Mouse (Mus musculus) hindbrain, embryonic 15.5 days (tissue): ENCODE data around the gene Taf3. TPM values are rescaled to one million over a fixed set of nuclear protein-coding genes. Genes with fewer than 3 reads are reported as not detected.
A peak's percentile ranks its signal among the peaks of the same experiment; 100 is the strongest.

ENCODE experiments used
- ATAC-seq: fragments of 200-750 bp; cut with Nextera tagmentation; 2 replicates; pipeline ENCODE4 v1.8.0; 2017; ENCODE audit warnings: low read depth, moderate number of reproducible peaks, moderate TSS enrichment; ENCODE audit not compliant: low FRiP score
- H3K27ac ChIP-seq: fragments of 300-500 bp; sonication (generic); replicated peaks from 2 replicates; pipeline ENCODE4 v1.5.1; 2015; ENCODE audit warnings: mild to moderate bottlenecking, inconsistent platforms
- H3K27me3 ChIP-seq: fragments of 300-500 bp; sonication (generic); 2 replicates; pipeline ENCODE4 v1.6.1; 2015; ENCODE audit warnings: control low read depth, inconsistent platforms
- H3K36me3 ChIP-seq: fragments of 300-500 bp; sonication (generic); 2 replicates; pipeline ENCODE4 v1.6.1; 2015; ENCODE audit warnings: control low read depth, inconsistent platforms
- H3K4me1 ChIP-seq: fragments of 300-500 bp; sonication (generic); replicated peaks from 2 replicates; pipeline ENCODE4 v1.6.1; 2015; ENCODE audit warnings: control low read depth, inconsistent platforms
- H3K4me2 ChIP-seq: fragments of 300-500 bp; sonication (generic); 2 replicates; pipeline ENCODE4 v1.6.1; 2015; ENCODE audit warnings: moderate library complexity, mild to moderate bottlenecking, inconsistent platforms
- H3K4me3 ChIP-seq: fragments of 300-500 bp; sonication (generic); 2 replicates; pipeline ENCODE4 v1.5.1; 2015; ENCODE audit warnings: mild to moderate bottlenecking, inconsistent platforms
- H3K9ac ChIP-seq: fragments of 300-500 bp; sonication (generic); 2 replicates; pipeline ENCODE4 v1.6.1; 2015; ENCODE audit warnings: inconsistent platforms
- H3K9me3 ChIP-seq: fragments of 300-500 bp; sonication (generic); 2 replicates; pipeline ENCODE4 v1.6.1; 2016; ENCODE audit warnings: control low read depth, inconsistent platforms
- WGBS: fragments of 180-500 bp; shearing (Covaris S2); methylation state at CpG from one replicate; pipeline ENCODE4 v1.1.7; 2015; 5-methylcytosine and 5-hydroxymethylcytosine counted together
- polyA plus RNA-seq: library from polyadenylated mRNA; unstranded; fragments of >200 nt; fragmentation: Nextera tagmentation; extraction: Ambion mirVana; gene quantifications from 2 replicates; pipeline ENCODE4 v1.2.1, GENCODE M21; 2015

The Taf3 gene
- 12.4 and 13.3 TPM in 2 replicates for polyA plus RNA-seq

DNA sequence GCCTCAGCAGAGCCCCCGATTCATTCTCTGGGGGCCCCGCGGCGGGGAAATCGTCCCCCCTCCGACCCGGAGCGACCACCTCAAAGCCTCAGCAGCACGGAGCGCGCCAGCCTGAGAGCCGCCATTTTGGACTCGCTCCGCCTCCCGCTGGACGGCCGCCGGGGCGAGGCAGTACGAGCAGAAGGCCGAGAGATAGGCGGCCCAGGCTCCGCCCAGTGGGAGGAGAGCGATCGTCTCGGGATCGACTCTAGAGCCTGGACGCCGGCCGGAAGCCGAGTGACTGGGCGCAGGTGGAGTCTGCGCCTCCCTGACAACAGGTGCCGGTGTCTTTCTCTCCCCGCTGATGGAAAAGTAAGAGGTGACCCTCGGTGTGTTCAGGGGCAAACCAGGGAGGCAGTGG lies at the start of gene Taf3:
Taf3 (minus strand) TSS at position 136 of the 400 bp plus-strand sequence.
- no peaks in the 10 kb centered on the region for H3K36me3 ChIP-seq

DNA sequence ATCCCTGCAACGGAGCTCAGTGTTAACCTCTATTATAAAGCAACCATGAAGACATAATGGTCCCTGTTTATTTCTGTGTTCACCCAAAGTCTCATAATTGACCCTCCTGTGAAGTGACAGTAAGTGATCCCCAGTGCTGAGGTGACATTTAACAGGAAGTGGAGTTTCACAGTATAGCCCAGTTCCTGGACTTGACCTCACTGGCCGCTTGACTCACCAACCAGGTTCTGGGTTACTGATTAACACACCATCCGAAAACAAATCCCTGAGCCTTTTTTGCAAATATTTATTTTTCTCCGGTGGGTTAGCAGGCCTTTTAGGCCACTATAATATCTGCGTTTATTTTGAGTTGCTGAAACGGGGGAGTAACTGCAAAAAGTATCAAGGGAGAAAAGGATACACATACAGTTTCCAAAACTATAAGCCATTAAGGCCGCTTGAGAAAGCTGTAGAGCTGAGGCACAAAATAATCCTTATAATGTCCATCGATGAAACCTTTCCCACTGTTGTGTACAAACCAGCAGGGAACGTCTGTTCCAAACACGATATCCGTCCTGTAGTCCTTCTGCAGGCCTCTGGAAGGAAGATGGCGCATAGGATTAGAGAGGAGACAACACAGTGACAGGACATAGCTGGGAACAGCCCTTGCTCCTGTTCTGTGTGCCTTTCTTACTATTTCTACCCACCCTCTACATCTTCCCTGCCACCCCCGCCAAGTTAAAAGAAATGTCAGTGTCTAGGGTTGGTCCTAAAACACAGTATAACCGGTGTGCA lies 46.1 kb upstream of the Taf3 start:
- Histone ChIP-seq H3K9ac (no peak overlapping the region), H3K27ac (no peak overlapping the region), H3K9me3 (no peaks in the 10 kb centered on the region), H3K27me3 (no peaks in the 10 kb centered on the region), H3K4me2 (no peak overlapping the region), H3K4me1 (no peaks in the 10 kb centered on the region), H3K4me3 (no peak overlapping the region), H3K36me3 (peaks cover 32% of the 10 kb centered on the region)
- WGBS = 89% methylated on average over 14 of the region's 14 CpGs
- 0 out of 2 replicates have a peak, but pooled peaks have one; percentile 24 for ATAC-seq

More for the DNA sequence above, at the start of gene Taf3:
- H3K27ac ChIP-seq = peak within 1 kb of the TSS; percentile 81
- peak within 1 kb of the TSS; percentile 75 for H3K9ac ChIP-seq
- ATAC-seq = peak; percentile 96
- H3K4me3 ChIP-seq = peak within 1 kb of the TSS; percentile 99
- H3K27me3 ChIP-seq = no peaks in the 10 kb centered on the region
- no peaks in the 10 kb centered on the region for H3K9me3 ChIP-seq
- WGBS = under 1% methylated on average over 33 of the region's 36 CpGs
- peak within 1 kb of the TSS; percentile 91 for H3K4me2 ChIP-seq
- H3K4me1 ChIP-seq = peaks cover 23% of the 10 kb centered on the region

DNA sequence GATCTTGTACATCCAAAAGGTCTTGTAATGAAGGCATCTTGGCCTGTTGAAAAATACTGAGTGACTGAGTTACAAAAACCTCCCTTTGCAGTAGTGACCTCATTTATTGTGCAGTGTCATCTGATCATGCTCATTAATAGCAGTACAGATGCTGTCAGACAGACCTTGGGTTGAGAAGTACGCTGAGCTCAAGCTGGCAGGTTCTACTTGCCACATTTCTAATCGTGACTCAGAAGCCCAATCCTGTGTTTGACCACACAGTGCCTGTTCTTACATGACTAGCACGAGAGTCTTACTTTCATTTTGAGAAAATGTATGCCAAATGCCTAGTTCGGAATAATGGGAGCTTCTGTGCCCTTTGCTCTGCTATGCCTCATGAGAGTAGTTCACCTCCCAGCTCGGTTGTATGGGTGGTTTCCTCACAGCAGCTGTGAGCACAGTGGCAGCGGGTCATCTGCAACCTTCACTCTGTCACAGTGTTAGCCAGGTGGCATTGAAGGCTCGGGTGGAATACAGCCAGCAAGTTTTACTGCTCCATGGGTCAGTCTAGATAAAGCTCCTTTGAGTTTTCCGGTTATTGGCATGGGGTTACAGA lies 39.0 kb upstream of the Taf3 start:
- no peak overlapping the region for H3K4me2 ChIP-seq
- no peak for ATAC-seq
- no peaks in the 10 kb centered on the region for H3K4me1 ChIP-seq
- H3K4me3 ChIP-seq = no peak overlapping the region
- no peaks in the 10 kb centered on the region for H3K27me3 ChIP-seq
- 79% methylated on average over 8 of the region's 8 CpGs for WGBS
- H3K9me3 ChIP-seq = no peaks in the 10 kb centered on the region
- no peak overlapping the region for H3K27ac ChIP-seq
- H3K9ac ChIP-seq = no peak overlapping the region
- peaks cover 34% of the 10 kb centered on the region for H3K36me3 ChIP-seq

DNA sequence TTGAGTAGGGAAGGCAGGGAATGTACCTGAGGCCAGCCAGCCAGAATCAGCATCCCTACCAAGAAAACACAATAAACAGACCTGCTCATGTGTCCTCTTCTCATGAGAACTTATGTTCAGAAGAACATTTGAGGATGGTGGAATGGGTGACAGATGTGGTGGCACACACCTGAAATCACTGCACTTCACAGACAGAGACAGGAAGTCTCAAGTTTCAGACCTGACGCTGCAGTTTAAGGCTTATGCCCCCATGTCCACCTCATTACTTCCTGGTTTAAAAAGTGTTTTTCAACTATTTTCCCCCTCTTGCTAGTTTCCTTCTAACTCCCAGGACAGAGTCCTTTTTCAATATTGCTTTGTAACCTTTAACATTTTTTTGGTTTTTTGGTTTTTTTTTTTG lies 34.3 kb upstream of the Taf3 start:
- H3K4me2 ChIP-seq = no peak overlapping the region
- no peak overlapping the region for H3K27ac ChIP-seq
- WGBS = 82% methylated on average over 1 of the region's 1 CpGs
- H3K4me1 ChIP-seq = peaks cover 27% of the 10 kb centered on the region
- H3K27me3 ChIP-seq = no peaks in the 10 kb centered on the region
- no peaks in the 10 kb centered on the region for H3K9me3 ChIP-seq
- no peak for ATAC-seq
- 0 out of 2 replicates have a peak, but pooled peaks cover 6% of the 10 kb centered on the region for H3K36me3 ChIP-seq
- no peak overlapping the region for H3K9ac ChIP-seq
- no peak overlapping the region for H3K4me3 ChIP-seq

DNA sequence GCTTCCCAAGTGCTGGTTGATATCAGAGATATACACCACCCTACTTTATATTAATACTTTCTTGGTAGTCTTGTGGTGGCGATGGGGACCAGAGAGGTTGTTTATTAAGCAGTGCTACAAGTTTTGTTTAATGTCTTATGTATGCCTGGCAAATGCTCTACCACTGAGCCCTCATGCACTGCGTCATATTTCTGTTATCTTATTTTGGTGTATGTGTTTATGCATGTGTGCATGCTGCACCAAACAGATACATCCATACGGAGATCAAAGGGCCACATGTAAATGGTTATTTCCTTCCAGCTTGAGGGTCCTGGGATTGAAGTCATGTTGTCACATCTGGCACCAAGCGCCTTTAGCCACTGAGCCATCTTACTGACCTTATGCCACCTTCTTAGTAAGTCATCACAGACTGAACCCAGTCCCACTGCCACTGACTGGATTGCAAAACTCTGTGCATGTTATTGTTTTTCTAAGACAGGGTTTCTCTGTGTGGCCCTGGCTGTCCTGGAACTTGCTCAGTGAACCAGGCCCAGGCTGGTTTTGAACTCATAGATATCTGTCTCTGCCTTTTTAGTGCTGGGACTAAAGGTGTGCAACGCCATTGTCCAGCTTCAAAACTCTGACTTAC lies 33.2 kb upstream of the Taf3 start:
- peak overlapping the region; percentile 98 for H3K9ac ChIP-seq
- WGBS = 89% methylated on average over 5 of the region's 5 CpGs
- H3K27me3 ChIP-seq = no peaks in the 10 kb centered on the region
- peaks cover 37% of the 10 kb centered on the region for H3K4me1 ChIP-seq
- H3K9me3 ChIP-seq = no peaks in the 10 kb centered on the region
- H3K27ac ChIP-seq = no peak overlapping the region
- H3K4me3 ChIP-seq = peak overlapping the region; percentile 95
- peak overlapping the region; percentile 76 for H3K4me2 ChIP-seq
- H3K36me3 ChIP-seq = no peaks in the 10 kb centered on the region
- no peak for ATAC-seq

GRCm38 (mm10) chr2:10080310-10081010 lies 32.1 kb upstream of the Taf3 start, which contains the start of the genes Atp5c1 and Kin:
Gene Atp5c1, minus strand, starts transcription at chr2:10080510.
Gene Kin, plus strand, starts transcription at chr2:10080593.
- Histone ChIP-seq H3K9me3 (no peaks in the 10 kb centered on the region), H3K27me3 (no peaks in the 10 kb centered on the region), H3K4me1 (peaks cover 39% of the 10 kb centered on the region), H3K9ac (peak within 1 kb of the TSS; percentile 98), H3K27ac (peak within 1 kb of the TSS; percentile 96), H3K36me3 (no peaks in the 10 kb centered on the region), H3K4me2 (peak within 1 kb of the TSS; percentile 76), H3K4me3 (peak within 1 kb of the TSS; percentile 95)
- WGBS = under 1% methylated on average over 61 of the region's 61 CpGs
- ATAC-seq = peak; percentile 98

- no peaks in the 10 kb centered on the region for H3K36me3 ChIP-seq
- no peaks in the 10 kb centered on the region for H3K27me3 ChIP-seq
- WGBS = under 1% methylated on average over 28 of the region's 28 CpGs
- H3K9ac ChIP-seq = peak overlapping the region; percentile 95
- H3K27ac ChIP-seq = peak overlapping the region; percentile 96
- ATAC-seq = peak; percentile 71
- H3K4me1 ChIP-seq = peaks cover 39% of the 10 kb centered on the region
- peak overlapping the region; percentile 61 for H3K4me2 ChIP-seq
- H3K4me3 ChIP-seq = peak overlapping the region; percentile 95
- H3K9me3 ChIP-seq = no peaks in the 10 kb centered on the region
Observed at GRCm38 (mm10) chr2:10079745-10080309, 31.4 kb upstream of the Taf3 start.

- no peak overlapping the region for H3K4me3 ChIP-seq
- 92% methylated on average over 8 of the region's 8 CpGs for WGBS
- no peak overlapping the region for H3K4me2 ChIP-seq
- H3K4me1 ChIP-seq = peaks cover 34% of the 10 kb centered on the region
- ATAC-seq = no peak
- H3K27me3 ChIP-seq = no peaks in the 10 kb centered on the region
- H3K36me3 ChIP-seq = no peaks in the 10 kb centered on the region
- no peak overlapping the region for H3K9ac ChIP-seq
- H3K9me3 ChIP-seq = no peaks in the 10 kb centered on the region
- no peak overlapping the region for H3K27ac ChIP-seq
Observed at GRCm38 (mm10) chr2:10076675-10077074, 28.3 kb upstream of the Taf3 start.

- Histone ChIP-seq H3K4me3 (no peak overlapping the region), H3K27ac (no peak overlapping the region), H3K4me2 (no peak overlapping the region), H3K9me3 (no peaks in the 10 kb centered on the region), H3K9ac (no peak overlapping the region), H3K36me3 (no peaks in the 10 kb centered on the region), H3K27me3 (no peaks in the 10 kb centered on the region), H3K4me1 (peaks cover 28% of the 10 kb centered on the region)
- ATAC-seq = 0 out of 2 replicates have a peak, but pooled peaks have one; percentile 36
- WGBS = 84% methylated on average over 7 of the region's 7 CpGs
Observed at GRCm38 (mm10) chr2:10074470-10074869, 26.1 kb upstream of the Taf3 start.

GRCm38 (mm10) chr2:10071751-10072150 lies 23.4 kb upstream of the Taf3 start:
- no peaks in the 10 kb centered on the region for H3K9me3 ChIP-seq
- 96% methylated on average over 7 of the region's 7 CpGs for WGBS

DNA sequence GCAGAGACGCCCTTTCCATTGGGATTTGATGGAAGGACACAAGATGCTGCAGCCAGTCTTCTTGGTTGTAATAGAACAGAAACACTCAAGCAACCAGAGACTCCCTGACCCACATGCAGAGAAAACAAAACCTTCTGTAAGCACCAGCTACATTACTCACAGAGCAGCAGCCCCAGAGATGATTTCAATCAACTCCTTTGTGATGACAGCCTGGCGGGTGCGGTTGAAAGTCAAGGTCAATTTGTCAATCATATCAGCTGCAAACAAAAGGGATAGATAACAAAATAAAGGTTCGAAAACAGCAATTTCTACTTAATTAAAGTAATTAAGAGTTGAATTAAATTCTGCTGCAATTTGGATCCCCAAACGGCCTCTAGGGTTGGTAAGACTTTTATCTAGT lies 10.4 kb upstream of the Taf3 start:
- H3K9me3 ChIP-seq = no peaks in the 10 kb centered on the region
- no peaks in the 10 kb centered on the region for H3K4me1 ChIP-seq
- 91% methylated on average over 5 of the region's 5 CpGs for WGBS
- H3K27ac ChIP-seq = no peak overlapping the region
- no peak overlapping the region for H3K4me3 ChIP-seq
- H3K9ac ChIP-seq = no peak overlapping the region
- peaks cover 81% of the 10 kb centered on the region for H3K36me3 ChIP-seq
- H3K4me2 ChIP-seq = no peak overlapping the region
- no peaks in the 10 kb centered on the region for H3K27me3 ChIP-seq
- no peak for ATAC-seq

More at GRCm38 (mm10) chr2:10071751-10072150, 23.4 kb upstream of the Taf3 start:
- no peak overlapping the region for H3K4me2 ChIP-seq
- no peak for ATAC-seq
- H3K4me3 ChIP-seq = no peak overlapping the region
- no peak overlapping the region for H3K9ac ChIP-seq
- peaks cover 13% of the 10 kb centered on the region for H3K36me3 ChIP-seq
- H3K4me1 ChIP-seq = peaks cover 3% of the 10 kb centered on the region
- H3K27ac ChIP-seq = no peak overlapping the region
- no peaks in the 10 kb centered on the region for H3K27me3 ChIP-seq
